Mouse (Mus musculus) spleen, adult 12 weeks (tissue): ENCODE results near the gene 4932411N23Rik.
"Not testable (repeated sequence)": the region's sequence is repeated elsewhere in the genome, so short reads cannot be mapped to it uniquely, and the experiment has no call there.

Experiments used
- DNase-seq: peaks from one replicate; pipeline ENCODE4 v3.0.0; 2022; ENCODE audit warnings: low spot score

4932411N23Rik gene

DNA sequence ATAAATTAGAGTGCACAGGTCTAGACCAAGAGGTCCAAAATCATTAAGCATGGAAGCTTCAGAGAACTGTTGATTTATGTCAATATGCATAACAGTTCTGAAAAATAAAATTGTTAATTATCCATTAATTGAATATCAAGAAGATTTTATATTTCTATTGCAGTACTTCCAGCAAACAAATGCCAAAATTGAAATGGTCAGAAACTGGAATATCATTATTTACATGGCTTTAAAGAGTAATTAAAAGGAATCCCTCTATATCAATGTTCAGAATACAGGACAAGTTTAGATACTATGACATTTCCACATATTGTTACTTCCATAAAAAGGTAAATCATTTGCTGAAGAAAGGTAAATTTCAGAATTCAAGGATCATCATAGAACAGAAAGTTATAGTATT, at the start of gene 4932411N23Rik:
TSS of gene 4932411N23Rik (minus strand) at position 101 of the 400 bp plus-strand sequence.
- no peak for DNase-seq

DNA sequence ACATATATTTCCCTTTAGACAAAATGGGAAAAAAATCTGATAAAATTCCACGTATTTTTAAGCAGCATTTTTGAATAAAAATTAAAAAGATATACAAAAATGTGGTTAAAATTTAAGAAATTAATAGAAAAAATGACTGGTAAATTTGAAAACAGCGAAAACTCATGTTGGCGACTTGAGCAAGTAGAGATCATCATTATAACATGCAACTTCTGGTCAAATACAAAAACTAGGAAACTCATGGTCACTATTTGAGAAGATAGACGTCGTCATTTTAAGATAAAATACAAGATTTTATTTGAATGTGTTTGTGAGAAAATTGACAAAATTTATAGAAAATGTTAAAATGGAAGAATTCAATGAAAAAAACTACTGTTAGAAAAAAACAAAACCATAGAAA, 35.8 kb downstream of the 4932411N23Rik start:
- no peak for DNase-seq

DNA sequence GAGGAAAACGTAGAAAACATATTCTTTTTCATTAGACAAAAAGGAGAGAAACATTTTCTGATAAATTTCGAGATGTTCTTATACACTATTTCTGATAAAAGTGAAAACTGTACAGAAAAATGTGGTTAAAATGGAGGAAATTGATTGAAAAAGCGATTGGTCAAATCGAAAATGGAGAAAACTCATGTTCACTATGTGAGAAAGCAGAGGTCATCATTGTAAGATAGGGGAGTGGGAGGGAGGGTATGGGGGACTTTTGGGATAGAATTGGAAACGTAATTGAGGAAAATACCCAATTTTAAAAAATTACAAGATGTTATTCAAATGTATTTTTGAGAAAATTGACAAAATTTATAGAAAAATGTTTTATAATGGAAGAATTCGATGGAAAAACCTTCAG, 38.0 kb downstream of the 4932411N23Rik start:
- not testable (repeated sequence) for DNase-seq

DNA sequence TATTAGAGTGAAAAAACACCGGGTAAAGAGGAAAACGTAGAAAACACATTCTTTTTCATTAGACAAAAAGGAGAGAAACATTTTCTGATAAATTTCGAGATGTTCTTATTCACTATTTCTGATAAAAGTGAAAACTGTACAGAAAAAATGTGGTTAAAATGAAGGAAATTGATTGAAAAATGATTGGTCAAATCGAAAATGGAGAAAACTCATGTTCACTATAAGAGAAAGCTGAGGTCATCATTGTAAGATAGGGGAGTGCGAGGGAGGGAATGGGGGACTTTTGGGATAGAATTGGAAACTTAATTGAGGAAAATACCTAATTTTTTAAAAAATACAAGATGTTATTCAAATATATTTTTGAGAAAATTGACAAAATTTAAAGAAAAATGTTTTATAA, 40.8 kb downstream of the 4932411N23Rik start:
- not testable (repeated sequence) for DNase-seq

DNA sequence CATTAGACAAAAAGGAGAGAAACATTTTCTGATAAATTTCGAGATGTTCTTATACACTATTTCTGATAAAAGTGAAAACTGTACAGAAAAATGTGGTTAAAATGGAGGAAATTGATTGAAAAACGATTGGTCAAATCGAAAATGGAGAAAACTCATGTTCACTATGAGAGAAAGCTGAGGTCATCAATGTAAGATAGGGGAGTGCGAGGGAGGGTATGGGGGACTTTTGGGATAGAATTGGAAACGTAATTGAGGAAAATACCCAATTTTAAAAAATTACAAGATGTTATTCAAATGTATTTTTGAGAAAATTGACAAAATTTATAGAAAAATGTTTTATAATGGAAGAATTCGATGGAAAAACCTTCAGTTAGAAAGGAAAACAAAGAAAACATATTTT, 42.2 kb downstream of the 4932411N23Rik start:
- DNase-seq, result not testable (repeated sequence)
